Mouse (Mus musculus): ENCODE measurements around the gene Wdr37. TPM values are rescaled to one million over a fixed set of nuclear protein-coding genes. Genes with fewer than 3 reads are reported as not detected.

Wdr37 gene
- polyA plus RNA-seq, 1 experiment from 2014 or later, result 7.7 TPM

DNA sequence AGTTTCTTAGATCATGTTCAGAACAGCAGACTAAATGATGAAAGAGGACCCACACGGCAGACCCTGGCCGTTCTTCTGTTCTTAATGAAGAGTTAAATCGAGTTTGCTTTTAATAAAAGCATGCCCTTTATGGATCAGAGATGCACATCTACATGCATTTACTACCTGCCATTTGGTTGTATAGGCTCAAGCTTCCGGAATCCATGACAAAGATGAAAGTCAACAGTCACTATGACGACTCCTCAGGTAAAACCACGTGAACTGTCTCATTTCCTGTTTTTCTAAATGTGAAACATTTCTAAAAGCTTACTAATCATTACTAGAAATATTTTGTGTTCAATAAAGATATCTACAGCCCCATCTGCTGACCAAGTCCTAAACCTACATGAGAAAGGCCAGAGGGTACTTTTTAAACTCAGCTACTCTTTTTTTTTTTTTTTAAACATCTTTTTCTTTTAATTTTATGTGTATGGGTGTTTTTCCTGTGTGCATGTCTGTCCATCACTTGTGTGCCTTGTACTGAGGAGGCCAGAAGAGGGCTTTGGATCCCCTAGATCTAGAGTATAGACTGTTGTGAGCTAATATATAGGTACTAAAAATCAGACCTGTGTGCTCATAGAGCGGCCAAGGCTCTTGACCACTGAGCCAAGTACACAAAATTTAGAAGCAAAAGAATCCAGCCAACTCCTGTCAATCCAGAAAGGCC is 40.0 kb downstream of the Wdr37 start:
- no peak for ATAC-seq
- Histone ChIP-seq H3K4me2 (replicated peaks; ENCODE audit: low read depth) (no peak overlapping the region), H3K27ac (ENCODE audit: low read depth, low read length) (no peak overlapping the region), H3K9me3 (ENCODE audit: control insufficient read depth) (no peaks in the 10 kb centered on the region), H3K27me3 (replicated peaks; ENCODE audit: control insufficient read depth, insufficient read depth, low read length) (no peaks in the 10 kb centered on the region), H3K4me3 (ENCODE audit: low read depth, low read length) (no peak overlapping the region), H3K9ac (ENCODE audit: low read depth, low read length) (no peak overlapping the region), H3K36me3 (ENCODE audit: control insufficient read depth, insufficient read depth) (peaks cover 38% of the 10 kb centered on the region), H3K4me1 (replicated peaks; ENCODE audit: control insufficient read depth, insufficient read depth, low read length) (no peaks in the 10 kb centered on the region)
- no peak; the same call in 1 of the 2 replicates for TF ChIP-seq CTCF (IDR thresholded peaks at IDR 0.05; ENCODE audit: low read depth)
- 81% methylated on average over 7 of the region's 7 CpGs for WGBS

GRCm38 (mm10) chr13:8830696-8831095 is 41.0 kb downstream of the Wdr37 start:
- TF ChIP-seq CTCF (IDR thresholded peaks at IDR 0.05; ENCODE audit: low read depth), result no peak

GRCm38 (mm10) chr13:8829784-8830183 is 41.9 kb downstream of the Wdr37 start:
- no peaks in the 10 kb centered on the region for H3K27me3 ChIP-seq (replicated peaks; ENCODE audit: control insufficient read depth, insufficient read depth, low read length)
- H3K4me1 ChIP-seq (replicated peaks; ENCODE audit: control insufficient read depth, insufficient read depth, low read length), result no peaks in the 10 kb centered on the region
- no peak for TF ChIP-seq CTCF (IDR thresholded peaks at IDR 0.05; ENCODE audit: low read depth)
- no peak overlapping the region for H3K4me3 ChIP-seq (ENCODE audit: low read depth, low read length)
- H3K4me2 ChIP-seq (replicated peaks; ENCODE audit: low read depth), result no peak overlapping the region
- no peaks in the 10 kb centered on the region for H3K9me3 ChIP-seq (ENCODE audit: control insufficient read depth)
- no peak overlapping the region for H3K27ac ChIP-seq (ENCODE audit: low read depth, low read length)
- WGBS, result 51% methylated on average over 5 of the region's 5 CpGs
- peaks cover 28% of the 10 kb centered on the region for H3K36me3 ChIP-seq (ENCODE audit: control insufficient read depth, insufficient read depth)
- no peak for ATAC-seq
- H3K9ac ChIP-seq (ENCODE audit: low read depth, low read length), result no peak overlapping the region

More at GRCm38 (mm10) chr13:8830696-8831095, 41.0 kb downstream of the Wdr37 start:
- Histone ChIP-seq H3K4me1 (replicated peaks; ENCODE audit: control insufficient read depth, insufficient read depth, low read length) (no peaks in the 10 kb centered on the region), H3K27me3 (replicated peaks; ENCODE audit: control insufficient read depth, insufficient read depth, low read length) (no peaks in the 10 kb centered on the region), H3K4me3 (ENCODE audit: low read depth, low read length) (no peak overlapping the region), H3K4me2 (replicated peaks; ENCODE audit: low read depth) (no peak overlapping the region), H3K9me3 (ENCODE audit: control insufficient read depth) (no peaks in the 10 kb centered on the region), H3K27ac (ENCODE audit: low read depth, low read length) (no peak overlapping the region), H3K9ac (ENCODE audit: low read depth, low read length) (no peak overlapping the region), H3K36me3 (ENCODE audit: control insufficient read depth, insufficient read depth) (peaks cover 34% of the 10 kb centered on the region)
- ATAC-seq, result no peak

GRCm38 (mm10) chr13:8828946-8829345 is 42.8 kb downstream of the Wdr37 start:
- Histone ChIP-seq H3K27ac (ENCODE audit: low read depth, low read length) (no peak overlapping the region), H3K4me1 (replicated peaks; ENCODE audit: control insufficient read depth, insufficient read depth, low read length) (no peaks in the 10 kb centered on the region), H3K9ac (ENCODE audit: low read depth, low read length) (no peak overlapping the region), H3K4me3 (ENCODE audit: low read depth, low read length) (no peak overlapping the region), H3K4me2 (replicated peaks; ENCODE audit: low read depth) (no peak overlapping the region), H3K27me3 (replicated peaks; ENCODE audit: control insufficient read depth, insufficient read depth, low read length) (no peaks in the 10 kb centered on the region), H3K36me3 (ENCODE audit: control insufficient read depth, insufficient read depth) (peaks cover 20% of the 10 kb centered on the region), H3K9me3 (ENCODE audit: control insufficient read depth) (no peaks in the 10 kb centered on the region)
- no peak for ATAC-seq
- no peak for TF ChIP-seq CTCF (IDR thresholded peaks at IDR 0.05; ENCODE audit: low read depth)
- 97% methylated on average over 1 of the region's 1 CpGs for WGBS

DNA sequence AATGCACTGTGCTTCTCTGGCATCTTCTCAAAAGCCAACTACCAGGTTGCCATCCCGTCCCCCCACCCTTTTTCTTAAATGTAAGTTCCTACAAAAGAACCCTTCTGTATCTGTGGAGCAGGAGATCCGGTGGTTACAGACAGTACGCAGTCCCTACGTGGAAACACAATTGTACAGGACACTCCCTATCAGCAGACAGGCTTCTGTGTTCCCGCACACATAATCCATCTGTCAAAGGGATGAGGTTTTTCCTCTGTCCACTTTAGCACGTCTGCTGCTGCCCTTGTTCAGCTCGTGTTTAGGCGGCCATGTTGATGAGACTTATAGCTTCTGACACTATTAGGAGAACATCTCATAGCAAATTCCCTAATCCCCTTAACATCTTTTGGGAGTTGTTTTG is 48.2 kb downstream of the Wdr37 start:
- no peak overlapping the region for H3K9ac ChIP-seq (ENCODE audit: low read depth, low read length)
- ATAC-seq, result no peak
- no peak overlapping the region for H3K4me2 ChIP-seq (replicated peaks; ENCODE audit: low read depth)
- H3K4me3 ChIP-seq (ENCODE audit: low read depth, low read length), result no peak overlapping the region
- no peaks in the 10 kb centered on the region for H3K27me3 ChIP-seq (replicated peaks; ENCODE audit: control insufficient read depth, insufficient read depth, low read length)
- no peak overlapping the region for H3K27ac ChIP-seq (ENCODE audit: low read depth, low read length)
- 86% methylated on average over 8 of the region's 8 CpGs for WGBS
- H3K9me3 ChIP-seq (ENCODE audit: control insufficient read depth), result no peaks in the 10 kb centered on the region
- TF ChIP-seq CTCF (IDR thresholded peaks at IDR 0.05; ENCODE audit: low read depth), result no peak
- 0 out of 2 replicates have a peak, but pooled peaks cover 3% of the 10 kb centered on the region for H3K4me1 ChIP-seq (replicated peaks; ENCODE audit: control insufficient read depth, insufficient read depth, low read length)
- H3K36me3 ChIP-seq (ENCODE audit: control insufficient read depth, insufficient read depth), result peaks cover 21% of the 10 kb centered on the region

GRCm38 (mm10) chr13:8823120-8823519 is 48.6 kb downstream of the Wdr37 start:
- Histone ChIP-seq H3K36me3 (ENCODE audit: control insufficient read depth, insufficient read depth) (peaks cover 25% of the 10 kb centered on the region), H3K9me3 (ENCODE audit: control insufficient read depth) (no peaks in the 10 kb centered on the region), H3K4me2 (replicated peaks; ENCODE audit: low read depth) (no peak overlapping the region), H3K9ac (ENCODE audit: low read depth, low read length) (no peak overlapping the region), H3K4me3 (ENCODE audit: low read depth, low read length) (no peak overlapping the region), H3K27ac (ENCODE audit: low read depth, low read length) (no peak overlapping the region), H3K27me3 (replicated peaks; ENCODE audit: control insufficient read depth, insufficient read depth, low read length) (no peaks in the 10 kb centered on the region), H3K4me1 (replicated peaks; ENCODE audit: control insufficient read depth, insufficient read depth, low read length) (0 out of 2 replicates have a peak, but pooled peaks cover 3% of the 10 kb centered on the region)
- WGBS, result 70% methylated on average over 6 of the region's 6 CpGs
- no peak for ATAC-seq
- TF ChIP-seq CTCF (IDR thresholded peaks at IDR 0.05; ENCODE audit: low read depth), result no peak
